Mouse (Mus musculus) forebrain, embryonic 14.5 days (tissue): ENCODE data around the gene Elmsan1. TPM values are rescaled to one million over a fixed set of nuclear protein-coding genes. Genes with fewer than 3 reads are reported as not detected.
A peak's percentile ranks its signal among the peaks of the same experiment; 100 is the strongest.

Source experiments
- ATAC-seq: fragments of 200-750 bp; cut with Nextera tagmentation; 2 replicates; pipeline ENCODE4 v1.8.0; 2017; ENCODE audit warnings: mild to moderate bottlenecking, moderate library complexity
- DNase-seq: peaks from one replicate; pipeline ENCODE4 v3.0.0-alpha.2; 2015; ENCODE audit warnings: low spot score
- H3K27ac ChIP-seq: fragments of 300-500 bp; sonication (generic); 2 replicates; pipeline ENCODE4 v1.5.1; 2014; ENCODE audit warnings: low read depth, mild to moderate bottlenecking, control low read depth, low read length, moderate library complexity
- H3K27me3 ChIP-seq: fragments of 300-500 bp; sonication (generic); replicated peaks from 2 replicates; pipeline ENCODE4 v1.6.1; 2014; ENCODE audit warnings: low read length, control low read depth, mixed read lengths; ENCODE audit not compliant: control insufficient read depth, insufficient read depth
- H3K36me3 ChIP-seq: fragments of 300-500 bp; sonication (generic); 2 replicates; pipeline ENCODE4 v1.6.1; 2014; ENCODE audit warnings: low read length, control low read depth; ENCODE audit not compliant: control insufficient read depth, insufficient read depth
- H3K4me1 ChIP-seq: fragments of 300-500 bp; sonication (generic); 2 replicates; pipeline ENCODE4 v1.6.1; 2014; ENCODE audit warnings: antibody characterized with exemption, low read length, control low read depth; ENCODE audit not compliant: control insufficient read depth, insufficient read depth
- H3K4me2 ChIP-seq: fragments of 300-500 bp; sonication (generic); 2 replicates; pipeline ENCODE4 v1.6.1; 2014; ENCODE audit warnings: mild to moderate bottlenecking, control low read depth, low read length
- H3K4me3 ChIP-seq: fragments of 300-500 bp; sonication (generic); 2 replicates; pipeline ENCODE4 v1.5.1; 2014; ENCODE audit warnings: low read depth, low read length, control low read depth
- H3K9ac ChIP-seq: fragments of 300-500 bp; sonication (generic); 2 replicates; pipeline ENCODE4 v1.6.1; 2014; ENCODE audit warnings: mild to moderate bottlenecking, low read length, control low read depth, moderate library complexity
- H3K9me3 ChIP-seq: fragments of 300-500 bp; sonication (generic); replicated peaks from 2 replicates; pipeline ENCODE4 v1.6.1; 2016; ENCODE audit warnings: low read length, control low read depth, mixed read lengths; ENCODE audit not compliant: control insufficient read depth
- WGBS: fragments of 180-500 bp; shearing (Covaris S2); extraction: QIAGEN DNeasy Blood & Tissue Kit; methylation state at CpG from one replicate; pipeline ENCODE4 v1.1.7; 2014; 5-methylcytosine and 5-hydroxymethylcytosine counted together
- polyA plus RNA-seq: library from polyadenylated mRNA; unstranded; fragments of >200 nt; fragmentation: Nextera tagmentation; extraction: Ambion mirVana; gene quantifications from 2 replicates; pipeline ENCODE4 v1.2.1, GENCODE M21; 2014

Elmsan1 gene
- polyA plus RNA-seq, 1 experiment from 2014 or later: 3.2 TPM

DNA sequence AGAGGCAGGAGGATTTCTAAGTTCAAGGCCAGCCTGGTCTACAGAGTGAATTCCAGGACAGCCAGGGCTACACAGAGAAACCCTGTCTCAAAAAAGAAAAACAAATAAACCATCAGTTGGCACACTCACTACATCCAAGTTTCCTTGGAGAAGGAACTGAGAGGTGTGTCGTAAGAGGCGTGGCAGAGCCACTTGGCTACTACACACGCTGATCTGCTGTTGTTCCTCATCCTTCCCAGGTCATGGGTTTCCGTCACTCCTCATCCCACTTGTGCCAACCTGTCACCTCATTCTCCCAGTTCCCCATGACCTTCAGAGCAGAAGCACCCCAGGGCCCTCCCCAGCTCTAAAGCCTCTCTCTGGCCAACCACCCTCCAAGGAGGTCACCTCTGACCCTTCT lies 17.5 kb downstream of the Elmsan1 start:
- Histone ChIP-seq H3K9me3 (no peaks in the 10 kb centered on the region), H3K4me3 (no peak overlapping the region), H3K4me2 (no peak overlapping the region), H3K27ac (no peak overlapping the region), H3K9ac (no peak overlapping the region), H3K36me3 (no peaks in the 10 kb centered on the region), H3K4me1 (no peaks in the 10 kb centered on the region; the same call in none of the 2 replicates), H3K27me3 (no peaks in the 10 kb centered on the region)
- DNase-seq (no peak), ATAC-seq (no peak)
- 97% methylated on average over 4 of the region's 4 CpGs for WGBS

DNA sequence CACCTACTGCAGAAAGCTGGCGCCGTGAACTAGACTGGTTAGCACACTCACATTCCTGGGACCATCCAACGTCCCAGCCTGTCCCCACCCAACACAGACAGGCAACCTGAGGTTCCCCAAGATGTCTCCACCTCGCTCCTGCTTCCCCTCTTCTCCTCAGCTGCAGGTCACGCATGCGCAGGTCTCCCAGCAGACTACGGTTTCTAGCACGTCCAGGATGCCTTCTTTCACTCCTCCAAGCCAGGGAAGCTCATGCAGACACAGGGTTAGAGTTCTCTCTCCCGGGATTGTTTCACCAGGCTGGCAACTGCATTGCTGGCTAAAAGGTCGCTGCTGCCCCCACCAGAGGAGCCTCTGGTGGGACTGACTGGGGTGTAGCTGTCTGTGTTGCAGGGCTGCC lies 19.8 kb downstream of the Elmsan1 start:
- 76% methylated on average over 10 of the region's 10 CpGs for WGBS
- H3K9ac ChIP-seq: no peak overlapping the region

DNA sequence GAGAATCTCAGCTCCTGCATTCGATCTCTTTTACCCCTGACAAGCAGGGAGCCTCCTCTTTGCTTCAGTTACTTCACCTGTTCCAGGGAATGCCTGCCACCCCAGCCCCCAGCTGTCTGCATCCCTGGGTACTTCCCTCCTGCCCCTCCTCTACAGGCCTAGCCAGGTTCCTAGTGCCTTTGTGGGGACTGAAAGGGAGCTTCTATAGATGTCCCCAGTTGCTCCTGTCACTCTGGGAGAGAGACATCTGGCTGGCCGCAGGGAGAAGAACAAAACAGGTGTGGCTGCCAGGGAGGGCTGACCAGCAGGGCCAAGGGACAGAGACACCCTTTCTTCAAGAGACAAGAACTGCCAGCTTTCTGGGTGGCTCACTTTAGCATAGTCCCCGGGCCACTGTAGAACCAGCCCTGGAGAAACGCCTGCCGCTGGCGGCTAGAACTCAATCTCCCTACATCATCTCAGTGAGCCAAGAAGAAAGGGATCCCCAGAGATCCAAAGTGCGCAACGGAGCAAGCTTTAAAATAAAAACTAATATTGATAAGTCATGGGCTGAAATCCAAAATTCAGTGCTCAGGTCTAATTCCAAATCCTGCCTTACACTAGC lies 20.5 kb downstream of the Elmsan1 start:
- no peaks in the 10 kb centered on the region; the same call in 1 of the 2 replicates for H3K4me1 ChIP-seq
- H3K4me2 ChIP-seq: no peak overlapping the region
- no peaks in the 10 kb centered on the region for H3K27me3 ChIP-seq
- H3K9me3 ChIP-seq: no peaks in the 10 kb centered on the region
- no peak overlapping the region for H3K4me3 ChIP-seq
- no peak overlapping the region for H3K27ac ChIP-seq
- DNase-seq: no peak
- 45% methylated on average over 8 of the region's 8 CpGs for WGBS
- no peak overlapping the region for H3K9ac ChIP-seq
- no peak for ATAC-seq
- H3K36me3 ChIP-seq: no peaks in the 10 kb centered on the region

More for the DNA sequence above, 19.8 kb downstream of the Elmsan1 start:
- no peak overlapping the region for H3K27ac ChIP-seq
- H3K4me2 ChIP-seq: no peak overlapping the region
- no peaks in the 10 kb centered on the region; the same call in 1 of the 2 replicates for H3K4me1 ChIP-seq
- no peaks in the 10 kb centered on the region for H3K9me3 ChIP-seq
- no peak for DNase-seq
- no peak for ATAC-seq
- no peaks in the 10 kb centered on the region for H3K27me3 ChIP-seq
- no peaks in the 10 kb centered on the region for H3K36me3 ChIP-seq
- H3K4me3 ChIP-seq: no peak overlapping the region

DNA sequence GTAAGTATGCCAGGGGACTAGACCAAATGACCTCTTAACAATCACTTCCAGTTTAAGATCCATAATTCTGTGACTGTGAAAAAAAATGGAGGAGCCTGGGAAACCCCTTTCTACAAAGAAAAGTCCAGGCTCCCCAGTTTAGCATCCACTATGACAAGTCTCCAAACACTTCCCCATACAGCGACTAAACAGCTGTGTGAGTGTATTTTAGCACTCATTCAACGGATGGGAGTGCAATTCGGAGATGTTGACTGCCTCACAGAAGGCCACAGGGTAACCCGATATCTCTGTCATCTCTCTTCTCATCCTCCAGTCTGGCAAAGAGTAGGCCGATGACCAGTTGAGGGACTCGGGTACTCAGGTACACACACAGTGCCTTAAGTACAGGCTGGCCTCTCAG lies 23.5 kb downstream of the Elmsan1 start:
- no peak overlapping the region for H3K9ac ChIP-seq
- DNase-seq (no peak), ATAC-seq (no peak)
- no peaks in the 10 kb centered on the region for H3K36me3 ChIP-seq
- no peaks in the 10 kb centered on the region for H3K27me3 ChIP-seq
- H3K27ac ChIP-seq: no peak overlapping the region
- 65% methylated on average over 6 of the region's 6 CpGs for WGBS
- H3K4me1 ChIP-seq: peaks cover 24% of the 10 kb centered on the region
- H3K4me2 ChIP-seq: no peak overlapping the region
- no peaks in the 10 kb centered on the region for H3K9me3 ChIP-seq
- no peak overlapping the region for H3K4me3 ChIP-seq

DNA sequence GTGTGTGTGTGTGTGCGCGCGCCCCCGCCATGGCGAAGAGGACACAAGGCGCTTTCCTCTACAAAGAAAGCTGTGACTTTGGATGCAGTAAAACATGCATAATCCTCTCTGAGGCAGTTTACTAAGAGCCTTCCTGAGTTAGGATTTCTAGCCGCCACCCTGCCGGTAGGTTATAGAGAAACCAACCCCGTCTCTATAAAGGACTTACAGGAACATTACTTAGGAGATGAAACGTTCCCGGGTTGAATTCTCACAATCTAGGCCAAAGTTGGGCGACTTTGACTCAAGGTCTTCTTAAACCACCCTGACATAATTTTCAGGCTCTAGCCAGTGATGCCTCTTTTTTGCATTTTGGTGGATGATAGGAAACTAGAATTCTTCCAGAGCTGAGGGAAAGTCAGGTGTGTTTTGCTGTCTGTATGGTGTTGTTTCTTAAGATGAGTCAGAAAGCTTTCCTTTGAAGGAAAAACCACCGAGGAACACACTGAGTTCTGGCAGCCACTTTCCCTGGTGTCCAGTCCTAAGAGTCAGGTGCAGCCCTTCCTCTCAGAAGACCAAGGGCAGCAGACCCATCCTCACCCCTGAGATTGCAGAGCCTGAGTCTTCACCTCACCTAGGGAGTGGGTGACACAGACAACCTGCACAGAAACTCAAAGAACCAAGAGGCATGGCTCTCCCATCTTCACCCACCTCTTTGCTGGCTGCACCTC lies 24.1 kb downstream of the Elmsan1 start:
- 3% methylated on average over 13 of the region's 13 CpGs for WGBS
- Histone ChIP-seq H3K36me3 (no peaks in the 10 kb centered on the region), H3K9me3 (no peaks in the 10 kb centered on the region), H3K4me3 (peak overlapping the region; percentile 79), H3K4me2 (peak overlapping the region; percentile 95), H3K9ac (peak overlapping the region; percentile 92; the same call in 1 of the 2 replicates), H3K27me3 (no peaks in the 10 kb centered on the region), H3K4me1 (peaks cover 25% of the 10 kb centered on the region), H3K27ac (peak overlapping the region; percentile 95)
- 0 out of 2 replicates have a peak, but pooled peaks have one; percentile 2 for ATAC-seq
- no peak for DNase-seq

DNA sequence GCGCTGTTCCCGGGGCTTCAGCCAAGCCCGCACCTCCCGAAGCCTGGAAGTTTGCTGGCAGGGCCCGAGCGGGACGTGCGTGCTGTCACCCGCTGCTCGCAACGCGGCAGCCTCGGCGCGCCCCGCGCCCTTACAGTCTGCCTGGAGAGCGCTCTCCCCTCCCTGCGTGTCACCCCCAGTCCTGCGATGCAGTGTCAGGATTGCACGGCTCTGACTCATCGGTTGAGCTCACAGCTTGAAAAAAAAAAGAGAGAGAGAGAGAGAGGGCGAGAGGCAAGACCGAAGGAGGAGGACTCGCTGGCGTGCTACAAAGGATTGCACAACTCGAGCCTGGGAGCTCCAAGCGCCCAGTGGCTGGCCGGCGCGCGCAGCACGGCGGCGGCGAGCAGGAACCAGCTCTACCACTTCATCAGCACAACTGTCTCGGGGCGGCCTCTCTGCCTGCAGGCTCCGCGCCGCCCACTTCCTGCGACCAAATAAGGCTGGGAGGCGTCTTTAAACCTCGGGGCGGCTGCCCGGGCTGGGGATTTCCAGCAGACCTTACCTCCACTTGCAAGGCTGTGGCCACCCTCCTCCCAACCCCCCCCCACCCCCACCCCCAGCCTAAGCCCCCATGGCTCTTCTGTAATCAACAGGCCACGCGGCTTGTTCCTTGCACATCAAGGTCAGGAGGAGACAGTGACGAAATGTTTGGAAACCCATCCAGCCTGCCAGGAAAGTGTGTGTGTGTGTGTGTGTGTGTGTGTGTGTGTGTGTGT lies 24.9 kb downstream of the Elmsan1 start:
- Histone ChIP-seq H3K9ac (peak overlapping the region; percentile 92), H3K4me3 (peak overlapping the region; percentile 79), H3K27ac (peak overlapping the region; percentile 95), H3K36me3 (no peaks in the 10 kb centered on the region), H3K27me3 (no peaks in the 10 kb centered on the region), H3K4me1 (peaks cover 29% of the 10 kb centered on the region), H3K9me3 (no peaks in the 10 kb centered on the region), H3K4me2 (peak overlapping the region; percentile 95)
- ATAC-seq (peak; percentile 85), DNase-seq (peak; percentile 95)
- WGBS: under 1% methylated on average over 49 of the region's 49 CpGs

DNA sequence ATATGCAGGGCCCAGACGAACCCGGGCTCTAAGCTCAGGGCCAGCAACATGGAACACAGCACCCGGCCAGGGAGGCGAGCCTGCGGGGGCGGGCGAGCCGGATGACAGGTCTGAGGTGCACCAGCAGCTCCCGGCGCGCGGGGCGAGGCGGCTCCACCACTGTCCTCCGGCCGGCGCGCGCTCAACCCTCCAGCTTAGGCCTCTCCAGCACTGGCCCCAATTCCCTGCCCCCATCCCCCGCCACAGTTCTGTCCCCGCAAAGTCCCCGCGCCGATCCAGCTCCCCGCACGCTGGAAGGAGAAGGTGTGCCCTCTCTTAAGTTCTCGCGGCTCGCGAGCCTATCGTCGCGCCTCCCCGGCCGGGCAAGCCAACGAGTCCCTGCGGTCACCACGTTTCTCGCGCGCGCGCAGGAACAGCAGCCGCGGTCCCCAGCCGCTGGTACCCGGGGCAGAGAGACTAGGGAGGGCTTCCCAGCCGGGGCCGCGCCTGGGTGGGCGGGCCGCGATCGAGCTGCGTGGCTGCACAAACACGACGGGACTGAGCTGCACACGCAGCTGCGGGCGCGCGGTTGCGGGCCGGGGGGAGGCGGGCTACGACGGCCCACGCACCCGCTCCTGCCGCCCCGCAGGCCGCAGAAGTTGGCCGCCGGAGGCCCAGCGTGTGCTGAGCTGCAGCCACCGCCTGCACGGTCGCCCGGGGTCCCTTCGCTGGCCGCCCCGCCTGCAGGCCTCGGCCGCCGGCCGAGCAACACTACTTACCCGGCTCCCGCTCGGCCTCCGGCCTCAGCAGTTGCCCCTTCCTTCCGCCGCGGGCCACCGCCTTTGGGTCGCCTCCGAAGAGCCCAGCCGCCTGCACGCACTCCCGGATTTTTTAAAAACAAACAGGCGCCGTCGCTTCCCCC lies 25.7 kb downstream of the Elmsan1 start:
- H3K9me3 ChIP-seq: no peaks in the 10 kb centered on the region
- under 1% methylated on average over 79 of the region's 102 CpGs for WGBS
- H3K4me2 ChIP-seq: peak overlapping the region; percentile 95
- DNase-seq (peak; percentile 72), ATAC-seq (peak; percentile 50)
- peak overlapping the region; percentile 92 for H3K9ac ChIP-seq
- H3K4me1 ChIP-seq: peaks cover 36% of the 10 kb centered on the region
- no peaks in the 10 kb centered on the region for H3K36me3 ChIP-seq
- H3K4me3 ChIP-seq: peak overlapping the region; percentile 79
- peak overlapping the region; percentile 95 for H3K27ac ChIP-seq
- H3K27me3 ChIP-seq: no peaks in the 10 kb centered on the region

DNA sequence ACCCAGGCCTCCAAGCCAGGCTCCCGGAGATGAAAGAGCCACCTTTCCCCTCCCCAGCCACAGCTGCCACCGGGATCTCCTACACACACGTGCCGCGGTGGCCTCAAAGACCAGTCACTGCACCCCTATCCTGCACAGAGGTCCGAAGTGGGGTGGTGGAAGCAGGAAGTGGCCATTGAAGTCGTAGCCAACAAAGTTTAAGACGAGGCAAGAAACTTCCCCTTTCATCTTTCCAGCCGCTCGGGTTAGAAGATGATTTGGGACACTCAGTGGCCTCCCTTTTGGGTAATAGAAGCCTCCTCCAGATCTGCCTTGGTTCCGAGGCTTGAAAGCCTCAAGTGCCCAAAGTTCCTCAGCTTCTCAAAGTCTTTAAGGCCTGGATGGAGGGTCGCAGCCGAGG lies 26.4 kb downstream of the Elmsan1 start:
- Histone ChIP-seq H3K4me3 (peak overlapping the region; percentile 79), H3K27ac (peak overlapping the region; percentile 95; the same call in 1 of the 2 replicates), H3K4me2 (peak overlapping the region; percentile 95), H3K9me3 (no peaks in the 10 kb centered on the region), H3K27me3 (no peaks in the 10 kb centered on the region), H3K9ac (peak overlapping the region; percentile 92), H3K4me1 (peaks cover 42% of the 10 kb centered on the region), H3K36me3 (no peaks in the 10 kb centered on the region)
- ATAC-seq (no peak), DNase-seq (no peak)
- WGBS: under 1% methylated on average over 13 of the region's 13 CpGs
